Mouse (Mus musculus): ENCODE data around the gene Hist1h3b. TPM values are rescaled to one million over a fixed set of nuclear protein-coding genes. Genes with fewer than 3 reads are reported as not detected.
"Not testable (repeated sequence)": the region's sequence is repeated elsewhere in the genome, so short reads cannot be mapped to it uniquely, and the experiment has no call there.

Gene Hist1h3b
- total RNA-seq (2014; rRNA removed) (124 and 290 TPM in 2 replicates), polyA plus RNA-seq (2015; fragmentation: Nextera tagmentation; extraction: Ambion mirVana) (0.50 and 0.51 TPM in 2 replicates)

- peak within 1 kb of the TSS; percentile 68 for H3K4me2 ChIP-seq (ENCODE audit: low read depth, low read length, poor library complexity, severe bottlenecking)
- H3K27ac ChIP-seq (ENCODE audit: low read depth, low read length): peak within 1 kb of the TSS; percentile 83
- H3K9me3 ChIP-seq (ENCODE audit: low read length); H3K4me1 ChIP-seq (ENCODE audit: insufficient read depth, low read length); H3K27me3 ChIP-seq (ENCODE audit: insufficient read depth, low read length); H3K36me3 ChIP-seq (ENCODE audit: insufficient read depth, low read length): not testable (repeated sequence)
- DNase-seq (ENCODE audit: low spot score): peak; percentile 97
- H3K9ac ChIP-seq (replicated peaks; ENCODE audit: low read length, poor library complexity, severe bottlenecking): 0 out of 2 replicates have a peak within 1 kb of the TSS, but pooled peaks have one; percentile 36
- WGBS: 1% methylated on average over 14 of the region's 47 CpGs
- peak; percentile 75 for ATAC-seq (ENCODE audit: low FRiP score)
- H3K4me3 ChIP-seq (ENCODE audit: low read depth, low read length): peak within 1 kb of the TSS; percentile 41
Observed at GRCm38 (mm10) chr13:23752067-23752741, at the start of gene Hist1h3b. Hist1h3b (plus strand) TSS chr13:23752267.

GRCm38 (mm10) chr13:23702801-23703200 is 49.3 kb upstream of the Hist1h3b start:
- not testable (repeated sequence) for H3K27ac ChIP-seq (ENCODE audit: low read depth, low read length); ATAC-seq (ENCODE audit: low FRiP score); DNase-seq (ENCODE audit: low spot score); H3K4me3 ChIP-seq (ENCODE audit: low read depth, low read length); H3K4me1 ChIP-seq (ENCODE audit: insufficient read depth, low read length); H3K27me3 ChIP-seq (ENCODE audit: insufficient read depth, low read length); H3K4me2 ChIP-seq (ENCODE audit: low read depth, low read length, poor library complexity, severe bottlenecking); H3K9me3 ChIP-seq (ENCODE audit: low read length); H3K9ac ChIP-seq (replicated peaks; ENCODE audit: low read length, poor library complexity, severe bottlenecking); H3K36me3 ChIP-seq (ENCODE audit: insufficient read depth, low read length)
- WGBS: 95% methylated on average over 2 of the region's 2 CpGs

- Histone ChIP-seq H3K4me2 (ENCODE audit: low read depth, low read length, poor library complexity, severe bottlenecking) (no peak overlapping the region), H3K4me1 (ENCODE audit: insufficient read depth, low read length) (no peaks in the 10 kb centered on the region), H3K9me3 (ENCODE audit: low read length) (no peaks in the 10 kb centered on the region), H3K27me3 (ENCODE audit: insufficient read depth, low read length) (no peaks in the 10 kb centered on the region), H3K36me3 (ENCODE audit: insufficient read depth, low read length) (no peaks in the 10 kb centered on the region), H3K4me3 (ENCODE audit: low read depth, low read length) (no peak overlapping the region), H3K9ac (replicated peaks; ENCODE audit: low read length, poor library complexity, severe bottlenecking) (no peak overlapping the region), H3K27ac (ENCODE audit: low read depth, low read length) (no peak overlapping the region)
- 97% methylated on average over 7 of the region's 7 CpGs for WGBS
- no peak for DNase-seq (ENCODE audit: low spot score)
- no peak for TF ChIP-seq CTCF (IDR thresholded peaks at IDR 0.05)
- ATAC-seq (ENCODE audit: low FRiP score): no peak
Observed at GRCm38 (mm10) chr13:23705751-23706356, 46.2 kb upstream of the Hist1h3b start.

- no peak for ATAC-seq (ENCODE audit: low FRiP score)
Observed at GRCm38 (mm10) chr13:23706771-23707170, 45.3 kb upstream of the Hist1h3b start.

GRCm38 (mm10) chr13:23708041-23708440 is 44.0 kb upstream of the Hist1h3b start:
- WGBS: 87% methylated on average over 4 of the region's 4 CpGs
- Histone ChIP-seq H3K36me3 (ENCODE audit: insufficient read depth, low read length) (no peaks in the 10 kb centered on the region), H3K4me1 (ENCODE audit: insufficient read depth, low read length) (no peaks in the 10 kb centered on the region), H3K4me2 (ENCODE audit: low read depth, low read length, poor library complexity, severe bottlenecking) (no peak overlapping the region), H3K9me3 (ENCODE audit: low read length) (no peaks in the 10 kb centered on the region), H3K9ac (replicated peaks; ENCODE audit: low read length, poor library complexity, severe bottlenecking) (no peak overlapping the region), H3K27me3 (ENCODE audit: insufficient read depth, low read length) (no peaks in the 10 kb centered on the region), H3K27ac (ENCODE audit: low read depth, low read length) (no peak overlapping the region), H3K4me3 (ENCODE audit: low read depth, low read length) (no peak overlapping the region)
- no peak for DNase-seq (ENCODE audit: low spot score)
- TF ChIP-seq CTCF (IDR thresholded peaks at IDR 0.05): no peak
- no peak for ATAC-seq (ENCODE audit: low FRiP score)

More at GRCm38 (mm10) chr13:23706771-23707170, 45.3 kb upstream of the Hist1h3b start:
- Histone ChIP-seq H3K4me3 (ENCODE audit: low read depth, low read length) (no peak overlapping the region), H3K27me3 (ENCODE audit: insufficient read depth, low read length) (no peaks in the 10 kb centered on the region), H3K9me3 (ENCODE audit: low read length) (no peaks in the 10 kb centered on the region), H3K9ac (replicated peaks; ENCODE audit: low read length, poor library complexity, severe bottlenecking) (no peak overlapping the region), H3K27ac (ENCODE audit: low read depth, low read length) (no peak overlapping the region), H3K36me3 (ENCODE audit: insufficient read depth, low read length) (no peaks in the 10 kb centered on the region), H3K4me1 (ENCODE audit: insufficient read depth, low read length) (no peaks in the 10 kb centered on the region), H3K4me2 (ENCODE audit: low read depth, low read length, poor library complexity, severe bottlenecking) (no peak overlapping the region)
- no peak for TF ChIP-seq CTCF (IDR thresholded peaks at IDR 0.05)
- 94% methylated on average over 12 of the region's 12 CpGs for whole genome bisulfite sequencing
- no peak for DNase-seq (ENCODE audit: low spot score)

- Histone ChIP-seq H3K9me3 (ENCODE audit: low read length) (no peaks in the 10 kb centered on the region), H3K9ac (replicated peaks; ENCODE audit: low read length, poor library complexity, severe bottlenecking) (no peak overlapping the region), H3K36me3 (ENCODE audit: insufficient read depth, low read length) (no peaks in the 10 kb centered on the region), H3K4me2 (ENCODE audit: low read depth, low read length, poor library complexity, severe bottlenecking) (no peak overlapping the region), H3K27ac (ENCODE audit: low read depth, low read length) (no peak overlapping the region), H3K4me1 (ENCODE audit: insufficient read depth, low read length) (no peaks in the 10 kb centered on the region), H3K27me3 (ENCODE audit: insufficient read depth, low read length) (no peaks in the 10 kb centered on the region), H3K4me3 (ENCODE audit: low read depth, low read length) (no peak overlapping the region)
- TF ChIP-seq CTCF (IDR thresholded peaks at IDR 0.05): no peak
- ATAC-seq (ENCODE audit: low FRiP score): no peak
- 83% methylated on average over 4 of the region's 4 CpGs for WGBS
- DNase-seq (ENCODE audit: low spot score): no peak
Observed at GRCm38 (mm10) chr13:23708654-23709053, 43.4 kb upstream of the Hist1h3b start.

All from midbrain, postnatal 0 days (tissue).